Mouse (Mus musculus): ENCODE data around the gene Hist3h2a. TPM values are rescaled to one million over a fixed set of nuclear protein-coding genes. Genes with fewer than 3 reads are reported as not detected.

The Hist3h2a gene
- polyA plus RNA-seq (2014; fragmentation: Nextera tagmentation; extraction: Ambion mirVana): 129 and 130 TPM in 2 replicates

GRCm38 (mm10) chr11:58954420-58955142 lies at the start of gene Hist3h2a, which contains the start of gene Trim17:
Gene Hist3h2a, plus strand, starts transcription at chr11:58954685.
Gene Trim17, plus strand, starts transcription at chr11:58954685.
- ATAC-seq (ENCODE audit: low FRiP score, low TSS enrichment) (peak; percentile 92), DNase-seq (peak; percentile 99)
- no peaks in the 10 kb centered on the region for H3K27me3 ChIP-seq (ENCODE audit: control insufficient read depth, insufficient read depth, low read length)
- H3K9me3 ChIP-seq (ENCODE audit: control insufficient read depth, low read length): no peaks in the 10 kb centered on the region
- H3K9ac ChIP-seq (replicated peaks; ENCODE audit: low read length): peak within 1 kb of the TSS; percentile 93
- peak within 1 kb of the TSS; percentile 99 for H3K27ac ChIP-seq (replicated peaks; ENCODE audit: low read depth, low read length)
- H3K36me3 ChIP-seq (ENCODE audit: control insufficient read depth, insufficient read depth, low read length): peaks cover 11% of the 10 kb centered on the region
- H3K4me3 ChIP-seq (replicated peaks; ENCODE audit: low read depth, low read length): peak within 1 kb of the TSS; percentile 53
- H3K4me1 ChIP-seq (ENCODE audit: control insufficient read depth, insufficient read depth, low read length): peaks cover 47% of the 10 kb centered on the region
- H3K4me2 ChIP-seq (ENCODE audit: low read length): peak within 1 kb of the TSS; percentile 64
- under 1% methylated on average over 49 of the region's 49 CpGs for WGBS

DNA sequence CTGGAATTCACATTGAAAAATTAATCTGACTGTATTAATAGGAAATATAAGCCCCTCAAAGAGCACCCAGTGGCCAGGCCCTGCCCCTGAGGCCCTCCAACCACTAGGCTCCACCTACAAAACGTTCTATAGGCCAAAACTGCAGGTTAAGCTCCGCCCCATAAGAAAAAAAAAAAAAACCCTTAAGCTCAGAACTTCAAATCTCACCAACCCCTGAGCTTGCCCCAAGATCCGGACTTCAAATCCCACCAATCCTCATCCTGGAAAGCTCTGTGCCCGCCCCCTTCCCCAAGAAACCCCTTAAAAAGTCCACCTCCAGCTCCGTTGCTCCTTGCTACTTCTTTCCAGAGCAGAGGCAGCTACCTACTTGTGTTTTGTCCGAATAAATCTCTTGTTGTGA lies 49.6 kb upstream of the Hist3h2a start:
- WGBS: 41% methylated on average over 6 of the region's 6 CpGs
- no peak for ATAC-seq (ENCODE audit: low FRiP score, low TSS enrichment)

DNA sequence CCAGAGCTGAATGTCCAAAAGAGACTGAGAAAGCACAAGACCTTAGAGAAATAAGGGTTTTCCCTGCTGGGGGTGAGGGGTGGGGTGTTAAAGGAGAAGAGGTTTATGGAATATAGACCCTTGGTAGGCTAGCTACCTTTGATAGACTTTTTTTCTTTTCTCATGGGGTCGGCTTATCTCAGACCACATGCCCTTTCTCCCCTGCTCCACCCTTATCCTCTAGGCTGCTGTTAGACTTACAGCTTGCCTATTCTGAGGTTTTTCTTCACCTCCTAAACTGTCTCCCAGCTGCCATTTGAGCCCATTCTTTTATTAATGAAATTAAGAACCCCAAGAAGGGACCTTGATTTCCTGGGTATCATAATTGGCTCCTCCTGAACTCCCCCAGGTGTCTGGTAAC lies 40.7 kb upstream of the Hist3h2a start:
- WGBS: 93% methylated on average over 1 of the region's 1 CpGs
- Histone ChIP-seq H3K4me2 (ENCODE audit: low read length) (no peak overlapping the region), H3K9ac (replicated peaks; ENCODE audit: low read length) (no peak overlapping the region), H3K27me3 (ENCODE audit: control insufficient read depth, insufficient read depth, low read length) (no peaks in the 10 kb centered on the region), H3K36me3 (ENCODE audit: control insufficient read depth, insufficient read depth, low read length) (no peaks in the 10 kb centered on the region), H3K27ac (replicated peaks; ENCODE audit: low read depth, low read length) (no peak overlapping the region), H3K4me3 (replicated peaks; ENCODE audit: low read depth, low read length) (no peak overlapping the region), H3K4me1 (ENCODE audit: control insufficient read depth, insufficient read depth, low read length) (no peaks in the 10 kb centered on the region), H3K9me3 (ENCODE audit: control insufficient read depth, low read length) (no peaks in the 10 kb centered on the region)
- no peak for DNase-seq
- no peak for ATAC-seq (ENCODE audit: low FRiP score, low TSS enrichment)

More for the DNA sequence above, 49.6 kb upstream of the Hist3h2a start:
- Histone ChIP-seq H3K27me3 (ENCODE audit: control insufficient read depth, insufficient read depth, low read length) (no peaks in the 10 kb centered on the region), H3K4me3 (replicated peaks; ENCODE audit: low read depth, low read length) (no peak overlapping the region), H3K4me2 (ENCODE audit: low read length) (peak overlapping the region; percentile 82), H3K27ac (replicated peaks; ENCODE audit: low read depth, low read length) (no peak overlapping the region), H3K9ac (replicated peaks; ENCODE audit: low read length) (no peak overlapping the region), H3K9me3 (ENCODE audit: control insufficient read depth, low read length) (no peaks in the 10 kb centered on the region), H3K36me3 (ENCODE audit: control insufficient read depth, insufficient read depth, low read length) (peaks cover 15% of the 10 kb centered on the region), H3K4me1 (ENCODE audit: control insufficient read depth, insufficient read depth, low read length) (peaks cover 13% of the 10 kb centered on the region)
- peak; percentile 33 for DNase-seq

DNA sequence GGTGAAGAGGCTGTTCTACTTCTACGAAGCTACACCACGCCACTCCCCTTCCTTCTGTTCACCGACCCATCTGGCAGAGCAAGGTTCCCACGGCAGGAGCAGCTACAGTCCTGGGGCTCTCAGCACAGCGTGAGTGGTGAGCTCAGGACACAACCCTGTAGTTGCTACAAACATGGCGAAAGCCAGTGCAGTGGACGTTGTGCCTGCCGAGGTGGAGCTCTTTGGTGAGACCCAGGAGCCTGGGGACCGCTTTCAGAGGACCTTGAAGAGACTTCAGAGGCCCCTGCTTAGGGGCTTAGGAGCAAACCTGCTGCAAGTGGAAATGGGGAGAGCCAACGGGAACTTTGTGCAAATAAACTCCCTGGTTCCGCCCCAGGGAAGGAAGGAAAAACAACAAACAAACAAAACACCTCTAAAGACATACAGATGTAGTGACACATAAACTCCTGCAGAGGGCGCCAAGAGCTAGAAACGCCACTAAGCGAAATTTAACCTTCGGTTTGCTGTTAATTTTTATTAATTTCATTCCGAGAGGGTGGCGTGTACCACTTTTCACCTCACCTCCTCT lies 39.9 kb upstream of the Hist3h2a start:
- peak overlapping the region; percentile 56 for H3K4me2 ChIP-seq (ENCODE audit: low read length)
- peak; percentile 83 for DNase-seq
- 18% methylated on average over 17 of the region's 17 CpGs for WGBS
- peak overlapping the region; percentile 29 for H3K4me3 ChIP-seq (replicated peaks; ENCODE audit: low read depth, low read length)
- H3K9ac ChIP-seq (replicated peaks; ENCODE audit: low read length): peak overlapping the region; percentile 53; the same call in 1 of the 2 replicates
- H3K9me3 ChIP-seq (ENCODE audit: control insufficient read depth, low read length): no peaks in the 10 kb centered on the region
- no peaks in the 10 kb centered on the region for H3K27me3 ChIP-seq (ENCODE audit: control insufficient read depth, insufficient read depth, low read length)
- no peaks in the 10 kb centered on the region for H3K36me3 ChIP-seq (ENCODE audit: control insufficient read depth, insufficient read depth, low read length)
- no peaks in the 10 kb centered on the region for H3K4me1 ChIP-seq (ENCODE audit: control insufficient read depth, insufficient read depth, low read length)
- no peak overlapping the region for H3K27ac ChIP-seq (replicated peaks; ENCODE audit: low read depth, low read length)
- no peak; the same call in 1 of the 2 replicates for ATAC-seq (ENCODE audit: low FRiP score, low TSS enrichment)

- no peaks in the 10 kb centered on the region for H3K4me1 ChIP-seq (ENCODE audit: control insufficient read depth, insufficient read depth, low read length)
- no peak for ATAC-seq (ENCODE audit: low FRiP score, low TSS enrichment)
- no peak overlapping the region for H3K9ac ChIP-seq (replicated peaks; ENCODE audit: low read length)
- no peaks in the 10 kb centered on the region for H3K27me3 ChIP-seq (ENCODE audit: control insufficient read depth, insufficient read depth, low read length)
- no peaks in the 10 kb centered on the region for H3K36me3 ChIP-seq (ENCODE audit: control insufficient read depth, insufficient read depth, low read length)
- H3K4me2 ChIP-seq (ENCODE audit: low read length): no peak overlapping the region
- WGBS: 56% methylated on average over 14 of the region's 14 CpGs
- DNase-seq: peak; percentile 58
- H3K27ac ChIP-seq (replicated peaks; ENCODE audit: low read depth, low read length): no peak overlapping the region
- no peaks in the 10 kb centered on the region for H3K9me3 ChIP-seq (ENCODE audit: control insufficient read depth, low read length)
- H3K4me3 ChIP-seq (replicated peaks; ENCODE audit: low read depth, low read length): no peak overlapping the region
Observed at GRCm38 (mm10) chr11:58916879-58917744, 37.4 kb upstream of the Hist3h2a start.

DNA sequence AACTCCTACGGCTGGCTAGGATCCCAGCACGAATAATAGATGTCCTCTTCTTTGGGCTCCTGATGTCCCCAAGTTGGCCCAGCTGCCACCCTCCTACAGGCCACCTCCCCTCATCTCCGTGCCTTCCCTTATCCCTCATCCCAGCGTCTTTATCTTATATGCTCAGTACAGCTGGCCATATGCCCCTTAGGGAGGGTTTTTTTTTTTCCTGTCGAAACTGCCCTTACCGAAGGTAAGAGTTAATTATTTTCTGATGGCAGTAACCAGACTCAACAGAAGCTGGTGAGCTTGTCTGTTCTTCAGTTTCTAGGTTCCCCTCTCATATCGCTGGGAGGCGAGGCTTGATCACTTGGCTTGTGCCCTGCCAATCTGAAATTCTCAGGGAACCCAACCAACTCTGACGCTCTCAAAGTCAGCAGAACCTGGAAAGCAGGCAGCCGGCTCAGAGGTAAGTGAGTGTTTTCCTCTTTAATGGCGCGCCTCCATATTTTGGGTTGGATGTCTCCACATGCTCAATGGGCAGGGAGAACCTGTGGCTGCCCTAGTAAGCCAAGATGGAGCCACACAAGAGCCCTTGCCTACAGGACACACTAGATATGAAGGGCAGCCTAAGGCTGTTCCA lies 36.6 kb upstream of the Hist3h2a start, which contains the start of gene Btnl10:
TSS of gene Btnl10 (plus strand) at position 164 of the 622 bp plus-strand sequence.
- H3K4me2 ChIP-seq (ENCODE audit: low read length): no peak within 1 kb of the TSS
- ATAC-seq (ENCODE audit: low FRiP score, low TSS enrichment) (no peak), DNase-seq (no peak)
- no peak within 1 kb of the TSS for H3K4me3 ChIP-seq (replicated peaks; ENCODE audit: low read depth, low read length)
- 85% methylated on average over 12 of the region's 12 CpGs for WGBS
- H3K9ac ChIP-seq (replicated peaks; ENCODE audit: low read length): no peak within 1 kb of the TSS
- no peaks in the 10 kb centered on the region for H3K36me3 ChIP-seq (ENCODE audit: control insufficient read depth, insufficient read depth, low read length)
- no peak within 1 kb of the TSS for H3K27ac ChIP-seq (replicated peaks; ENCODE audit: low read depth, low read length)
- H3K27me3 ChIP-seq (ENCODE audit: control insufficient read depth, insufficient read depth, low read length): no peaks in the 10 kb centered on the region
- no peaks in the 10 kb centered on the region for H3K9me3 ChIP-seq (ENCODE audit: control insufficient read depth, low read length)
- H3K4me1 ChIP-seq (ENCODE audit: control insufficient read depth, insufficient read depth, low read length): no peaks in the 10 kb centered on the region

DNA sequence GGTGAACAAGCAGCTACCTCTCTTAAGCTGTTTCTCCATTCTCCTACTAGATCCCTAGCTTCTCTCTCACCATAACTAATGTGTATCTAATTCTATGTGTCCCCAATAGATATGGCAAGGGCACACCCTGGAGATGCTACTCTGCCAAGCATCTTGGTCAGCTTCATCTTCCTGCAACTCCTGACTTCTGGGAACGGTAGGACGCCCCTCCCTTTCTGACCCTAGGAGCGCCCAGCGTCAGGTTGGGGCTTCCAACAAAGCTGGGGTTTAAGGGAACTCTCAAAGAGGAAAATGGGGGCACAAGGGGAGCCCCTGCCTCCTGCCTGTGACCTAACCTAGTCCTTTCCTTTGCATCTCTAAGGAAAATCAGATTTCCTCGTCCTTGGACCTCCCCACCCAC lies 35.7 kb upstream of the Hist3h2a start:
- no peaks in the 10 kb centered on the region for H3K36me3 ChIP-seq (ENCODE audit: control insufficient read depth, insufficient read depth, low read length)
- ATAC-seq (ENCODE audit: low FRiP score, low TSS enrichment): no peak
- H3K27ac ChIP-seq (replicated peaks; ENCODE audit: low read depth, low read length): no peak overlapping the region
- no peak overlapping the region for H3K9ac ChIP-seq (replicated peaks; ENCODE audit: low read length)
- 76% methylated on average over 5 of the region's 5 CpGs for WGBS
- H3K27me3 ChIP-seq (ENCODE audit: control insufficient read depth, insufficient read depth, low read length): no peaks in the 10 kb centered on the region
- no peak overlapping the region for H3K4me2 ChIP-seq (ENCODE audit: low read length)
- DNase-seq: no peak
- H3K9me3 ChIP-seq (ENCODE audit: control insufficient read depth, low read length): no peaks in the 10 kb centered on the region
- no peaks in the 10 kb centered on the region for H3K4me1 ChIP-seq (ENCODE audit: control insufficient read depth, insufficient read depth, low read length)
- H3K4me3 ChIP-seq (replicated peaks; ENCODE audit: low read depth, low read length): no peak overlapping the region

GRCm38 (mm10) chr11:58922420-58922819 lies 32.1 kb upstream of the Hist3h2a start:
- Histone ChIP-seq H3K27me3 (ENCODE audit: control insufficient read depth, insufficient read depth, low read length) (no peaks in the 10 kb centered on the region), H3K27ac (replicated peaks; ENCODE audit: low read depth, low read length) (no peak overlapping the region), H3K4me3 (replicated peaks; ENCODE audit: low read depth, low read length) (no peak overlapping the region), H3K4me2 (ENCODE audit: low read length) (no peak overlapping the region), H3K9ac (replicated peaks; ENCODE audit: low read length) (no peak overlapping the region), H3K9me3 (ENCODE audit: control insufficient read depth, low read length) (no peaks in the 10 kb centered on the region), H3K4me1 (ENCODE audit: control insufficient read depth, insufficient read depth, low read length) (no peaks in the 10 kb centered on the region), H3K36me3 (ENCODE audit: control insufficient read depth, insufficient read depth, low read length) (no peaks in the 10 kb centered on the region)
- ATAC-seq (ENCODE audit: low FRiP score, low TSS enrichment) (no peak), DNase-seq (no peak)
- 88% methylated on average over 9 of the region's 9 CpGs for WGBS

All from midbrain, embryonic 14.5 days (tissue).